Mouse (Mus musculus): Measurements from ENCODE around the gene Tmem19. TPM values are rescaled to one million over a fixed set of nuclear protein-coding genes. Genes with fewer than 3 reads are reported as not detected.
A peak's percentile ranks its signal among the peaks of the same experiment; 100 is the strongest.

Gene Tmem19
- total RNA-seq, 2 experiments from 2014 or later: 42.0 to 42.7 TPM

DNA sequence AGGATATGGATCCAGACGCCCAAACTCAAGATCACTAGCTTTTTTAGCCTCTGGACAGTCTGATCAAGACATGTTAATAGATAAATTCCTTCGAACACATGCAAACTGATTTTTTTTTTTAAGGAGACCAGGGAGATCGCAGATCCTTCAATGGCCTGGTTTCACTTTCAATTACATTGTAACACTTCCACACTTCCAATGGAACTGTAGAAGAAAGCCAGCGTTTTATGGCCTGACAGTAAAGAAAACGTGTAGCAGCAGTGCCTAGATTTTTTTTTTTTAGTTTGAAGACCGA is 48.1 kb downstream of the Tmem19 start:
- no peak for TF ChIP-seq CTCF (conservative IDR thresholded peaks at IDR 0.05)
- Histone ChIP-seq H3K4me3 (peak overlapping the region; percentile 96), H3K27ac (peak overlapping the region; percentile 100)
- DNase-seq (ENCODE audit: low spot score in 2 of 2): no peak

DNA sequence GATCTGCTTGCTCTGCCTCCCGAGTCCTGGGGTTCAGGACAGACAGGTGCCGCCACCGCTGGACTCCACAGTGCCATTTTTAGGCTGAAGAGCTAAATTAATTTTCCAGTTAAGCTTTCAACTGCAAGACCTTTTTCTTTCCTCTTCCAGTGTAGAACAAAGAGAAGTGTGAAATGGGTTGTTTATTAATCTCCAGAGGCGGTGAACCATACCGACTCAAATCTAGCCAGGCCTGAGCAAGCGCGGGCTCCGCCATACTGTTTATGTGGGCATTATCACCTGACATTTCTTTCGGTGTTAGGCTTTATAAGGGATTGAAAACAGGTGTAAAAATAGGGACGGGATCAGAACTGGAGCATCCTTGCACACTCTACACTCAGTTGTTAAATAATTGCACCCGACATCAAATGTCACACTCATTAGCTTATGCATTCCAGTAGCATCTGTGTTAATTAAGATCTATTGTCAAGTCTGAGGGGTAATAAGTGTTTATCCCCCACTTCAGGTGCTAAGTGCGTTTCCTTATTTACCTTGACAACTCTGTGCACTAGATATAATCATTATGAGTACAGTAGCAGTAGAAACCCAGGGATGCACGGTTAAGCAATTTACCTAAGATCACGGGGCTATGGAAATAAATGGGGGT is 48.5 kb downstream of the Tmem19 start:
- peak overlapping the region; percentile 96 for H3K4me3 ChIP-seq
- TF ChIP-seq CTCF (conservative IDR thresholded peaks at IDR 0.05): no peak
- DNase-seq (ENCODE audit: low spot score in 2 of 2): no peak
- H3K27ac ChIP-seq: peak overlapping the region; percentile 100

GRCm38 (mm10) chr10:115312732-115313131 is 49.6 kb downstream of the Tmem19 start:
- H3K4me3 ChIP-seq: no peak overlapping the region
- no peak for DNase-seq (ENCODE audit: low spot score in 2 of 2)
- TF ChIP-seq CTCF (conservative IDR thresholded peaks at IDR 0.05): no peak
- no peak overlapping the region for H3K27ac ChIP-seq

DNA sequence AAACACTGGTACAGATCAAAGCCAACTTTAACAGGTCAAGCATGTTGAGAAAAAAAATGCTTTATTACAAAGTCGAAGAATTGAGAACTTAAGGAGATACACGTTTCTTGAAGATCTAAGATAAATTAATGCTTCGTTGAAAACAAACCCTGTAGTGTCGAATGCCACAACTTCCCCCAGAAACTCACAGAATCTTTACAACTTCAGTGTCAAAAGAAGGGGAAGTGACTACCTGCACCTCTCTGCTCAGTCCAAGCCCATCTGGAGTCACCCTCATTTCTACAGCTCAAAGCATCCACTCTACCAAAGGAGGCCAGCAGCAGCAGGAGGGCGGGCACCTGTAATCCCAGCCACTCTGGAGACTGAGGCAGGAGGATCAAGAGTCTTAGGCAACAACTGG is 50.1 kb downstream of the Tmem19 start:
- no peak for DNase-seq (ENCODE audit: low spot score in 2 of 2)
- TF ChIP-seq CTCF (conservative IDR thresholded peaks at IDR 0.05): no peak
- H3K4me3 ChIP-seq: no peak overlapping the region
- H3K27ac ChIP-seq: no peak overlapping the region

- no peak overlapping the region for H3K27ac ChIP-seq
- no peak for DNase-seq (ENCODE audit: low spot score in 2 of 2)
- TF ChIP-seq CTCF (conservative IDR thresholded peaks at IDR 0.05): no peak
Measured at GRCm38 (mm10) chr10:115311263-115311965, 50.9 kb downstream of the Tmem19 start.

DNA sequence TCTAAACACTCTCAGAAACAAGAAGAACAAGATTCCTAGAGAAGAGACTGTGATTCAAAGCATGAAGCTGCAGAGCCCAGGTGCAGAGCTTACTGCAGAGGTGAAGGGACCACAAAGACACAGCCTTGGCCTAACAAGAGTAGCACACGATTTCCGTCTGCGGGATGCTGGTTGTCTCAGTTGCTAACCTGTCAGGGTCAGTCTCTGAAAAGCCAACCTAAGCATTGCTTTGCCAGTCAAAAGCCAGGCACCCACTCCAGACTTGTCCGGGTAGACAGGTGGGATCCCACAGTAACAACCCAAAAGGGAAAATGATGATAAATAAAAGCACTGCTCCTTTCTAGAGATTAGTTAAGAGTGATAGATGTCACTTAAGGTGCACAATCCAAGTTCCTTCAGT is 53.1 kb downstream of the Tmem19 start:
- DNase-seq (ENCODE audit: low spot score in 2 of 2): no peak
- Histone ChIP-seq H3K27ac (no peak overlapping the region), H3K4me3 (no peak overlapping the region)
- TF ChIP-seq CTCF (conservative IDR thresholded peaks at IDR 0.05): no peak

More at GRCm38 (mm10) chr10:115311263-115311965, 50.9 kb downstream of the Tmem19 start:
- H3K4me3 ChIP-seq: no peak overlapping the region

GRCm38 (mm10) chr10:115307331-115307875 is 54.9 kb downstream of the Tmem19 start:
- H3K4me3 ChIP-seq: no peak overlapping the region
- no peak for DNase-seq (ENCODE audit: low spot score in 2 of 2)
- TF ChIP-seq CTCF (conservative IDR thresholded peaks at IDR 0.05): no peak
- no peak overlapping the region for H3K27ac ChIP-seq

DNA sequence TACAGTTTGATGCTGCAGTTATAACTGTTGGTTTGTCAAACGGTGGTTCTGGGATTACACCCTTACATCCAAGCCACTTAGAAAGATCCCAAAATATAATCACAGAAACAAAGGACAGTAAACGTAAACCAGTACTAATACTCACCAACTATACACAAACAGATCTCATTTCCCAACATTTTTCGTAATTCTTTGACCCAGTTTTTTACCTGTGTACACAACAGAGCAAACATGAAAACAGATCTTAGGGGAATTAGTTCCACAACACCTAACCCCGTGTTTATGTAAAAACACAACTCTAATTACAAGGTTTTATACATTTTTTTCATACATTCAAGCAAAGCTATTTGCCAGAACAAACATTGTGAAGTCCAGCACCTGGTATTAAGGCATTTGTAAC is 63.6 kb downstream of the Tmem19 start:
- Histone ChIP-seq H3K4me3 (no peak overlapping the region), H3K27ac (no peak overlapping the region)
- no peak for DNase-seq (ENCODE audit: low spot score in 2 of 2)
- TF ChIP-seq CTCF (conservative IDR thresholded peaks at IDR 0.05): no peak

DNA sequence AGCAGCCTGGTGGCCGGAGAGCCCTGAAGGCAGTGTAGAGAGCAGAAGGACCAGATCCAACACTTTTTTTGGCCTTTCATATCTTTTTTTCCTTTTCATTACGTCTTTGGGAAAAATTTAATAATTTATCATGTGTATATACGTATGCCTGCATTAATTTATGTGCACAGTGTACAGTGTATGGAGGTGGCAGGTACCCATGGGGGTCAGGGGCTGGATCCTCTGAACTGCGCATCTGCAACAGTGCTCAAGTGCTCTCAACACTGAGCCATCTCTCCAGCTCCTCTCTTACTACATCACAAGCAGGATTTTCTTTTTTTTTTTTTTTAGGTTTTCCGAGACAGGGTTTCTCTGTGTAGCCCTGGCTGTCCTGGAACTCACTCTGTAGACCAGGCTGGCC is 64.7 kb downstream of the Tmem19 start:
- no peak overlapping the region for H3K4me3 ChIP-seq
- no peak for DNase-seq (ENCODE audit: low spot score in 2 of 2)
- no peak overlapping the region for H3K27ac ChIP-seq
- no peak for TF ChIP-seq CTCF (conservative IDR thresholded peaks at IDR 0.05)

DNA sequence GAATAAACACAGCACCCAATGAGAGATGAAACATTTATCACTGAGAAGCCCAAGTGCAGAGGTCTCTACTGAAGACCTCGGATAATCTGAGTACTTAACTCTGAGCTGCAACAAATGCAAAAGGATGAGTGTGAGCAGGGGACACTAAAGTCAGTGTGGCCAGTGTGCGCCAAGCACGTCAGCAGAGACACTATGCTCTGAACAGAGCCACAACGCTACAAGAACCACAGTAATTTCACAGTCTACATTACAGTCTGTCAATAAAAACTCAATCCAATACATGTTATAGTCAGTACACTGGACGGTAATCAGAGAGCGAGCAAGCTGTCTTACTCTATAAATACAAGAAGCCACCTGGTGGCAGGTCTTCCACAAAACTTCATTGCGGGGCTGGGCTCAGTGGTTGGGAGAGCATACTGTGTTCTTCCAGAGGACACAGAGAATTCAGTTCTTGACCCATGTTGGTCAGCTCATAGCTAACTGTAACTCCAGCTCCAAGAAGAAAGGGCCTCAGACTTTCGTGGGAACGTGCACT is 65.8 kb downstream of the Tmem19 start:
- no peak for DNase-seq (ENCODE audit: low spot score in 2 of 2)
- H3K27ac ChIP-seq: no peak overlapping the region

GRCm38 (mm10) chr10:115295162-115295561 is 67.1 kb downstream of the Tmem19 start:
- no peak for TF ChIP-seq CTCF (conservative IDR thresholded peaks at IDR 0.05)
- H3K4me3 ChIP-seq: no peak overlapping the region
- DNase-seq (ENCODE audit: low spot score in 2 of 2): no peak
- no peak overlapping the region for H3K27ac ChIP-seq

More for the DNA sequence above, 65.8 kb downstream of the Tmem19 start:
- no peak overlapping the region for H3K4me3 ChIP-seq
- peak; percentile 24 for TF ChIP-seq CTCF (conservative IDR thresholded peaks at IDR 0.05)

DNA sequence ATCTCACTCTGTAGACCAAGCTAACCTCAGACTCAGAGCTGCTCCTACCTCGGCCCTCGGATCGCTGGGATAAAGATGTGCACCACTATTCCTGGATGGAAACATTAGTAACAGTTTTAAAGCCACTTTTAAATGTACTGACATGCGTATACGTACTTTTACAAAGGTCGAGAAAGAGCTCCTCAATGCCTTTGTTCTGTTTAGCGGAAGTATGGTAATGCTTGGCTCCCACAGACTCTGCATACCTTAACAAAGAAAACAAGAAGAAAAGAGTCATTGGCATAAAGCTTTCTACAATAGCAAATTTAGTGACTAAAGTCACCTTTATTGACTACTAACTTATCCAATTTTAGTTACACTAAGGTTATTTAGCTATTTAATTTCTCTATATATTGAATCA is 67.6 kb downstream of the Tmem19 start:
- Histone ChIP-seq H3K4me3 (no peak overlapping the region), H3K27ac (no peak overlapping the region)
- TF ChIP-seq CTCF (conservative IDR thresholded peaks at IDR 0.05): no peak
- no peak for DNase-seq (ENCODE audit: low spot score in 2 of 2)

- TF ChIP-seq CTCF (conservative IDR thresholded peaks at IDR 0.05): no peak
- Histone ChIP-seq H3K4me3 (no peak overlapping the region), H3K27ac (no peak overlapping the region)
- no peak for DNase-seq (ENCODE audit: low spot score in 2 of 2)
Measured at GRCm38 (mm10) chr10:115293946-115294345, 68.4 kb downstream of the Tmem19 start.

DNA sequence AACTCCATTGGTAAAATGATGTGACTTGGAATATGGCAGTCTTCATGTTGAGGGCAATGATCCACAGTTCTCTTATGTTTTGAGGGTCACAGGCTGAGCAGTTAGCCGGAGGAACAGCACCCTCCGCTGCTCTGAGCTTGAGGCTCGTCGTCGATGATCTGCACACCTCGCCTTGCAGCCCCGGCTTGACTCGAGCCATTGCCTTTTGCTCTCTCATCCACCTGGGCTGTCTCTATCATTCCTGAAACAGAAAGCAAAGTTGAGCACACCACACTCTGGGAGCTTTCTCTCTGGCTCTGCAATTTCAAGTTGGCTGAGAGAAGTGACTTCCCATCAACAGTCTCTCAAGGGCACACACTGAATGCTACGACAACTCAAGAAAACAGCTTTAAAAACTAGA is 71.6 kb downstream of the Tmem19 start:
- no peak for DNase-seq (ENCODE audit: low spot score in 2 of 2)
- no peak for TF ChIP-seq CTCF (conservative IDR thresholded peaks at IDR 0.05)
- no peak overlapping the region for H3K27ac ChIP-seq
- no peak overlapping the region for H3K4me3 ChIP-seq

Other genes starting within 250 kb of the Tmem19 start
- under 1 TPM; 0.36 to 0.56 TPM for gene Tph2, start 177.5 kb downstream of the Tmem19 start, total RNA-seq (2021)
- 10 to 100 TPM; 59.2 to 67.2 TPM for gene Tbc1d15, start 111.0 kb downstream of the Tmem19 start, total RNA-seq (2021)
- 10 to 100 TPM; 55.2 to 57.2 TPM for gene Rab21, start 46.9 kb downstream of the Tmem19 start, total RNA-seq (2021)
- gene Thap2, start 21.9 kb upstream of the Tmem19 start, total RNA-seq (2021): 10 to 100 TPM; 15.3 to 15.5 TPM
- 10 to 100 TPM; 51.9 to 54.9 TPM for gene Zfc3h1, start 22.5 kb upstream of the Tmem19 start, total RNA-seq (2021)
- under 1 TPM in 1 of 2 experiments, not detected in 1; 0.61 TPM for gene A930009A15Rik, start 207.5 kb upstream of the Tmem19 start, total RNA-seq (2021)
- 1 to 10 TPM; 1.4 to 2.3 TPM for gene Lgr5, start 225.3 kb upstream of the Tmem19 start, total RNA-seq (2021)

Data from layer of hippocampus, adult 2 months (tissue).